Mouse (Mus musculus): Measurements from ENCODE around the gene Grip1. TPM values are rescaled to one million over a fixed set of nuclear protein-coding genes. Genes with fewer than 3 reads are reported as not detected.
A peak's percentile ranks its signal among the peaks of the same experiment; 100 is the strongest.

The Grip1 gene
- polyA plus RNA-seq, 1 experiment from 2014 or later, result 5.9 TPM

DNA sequence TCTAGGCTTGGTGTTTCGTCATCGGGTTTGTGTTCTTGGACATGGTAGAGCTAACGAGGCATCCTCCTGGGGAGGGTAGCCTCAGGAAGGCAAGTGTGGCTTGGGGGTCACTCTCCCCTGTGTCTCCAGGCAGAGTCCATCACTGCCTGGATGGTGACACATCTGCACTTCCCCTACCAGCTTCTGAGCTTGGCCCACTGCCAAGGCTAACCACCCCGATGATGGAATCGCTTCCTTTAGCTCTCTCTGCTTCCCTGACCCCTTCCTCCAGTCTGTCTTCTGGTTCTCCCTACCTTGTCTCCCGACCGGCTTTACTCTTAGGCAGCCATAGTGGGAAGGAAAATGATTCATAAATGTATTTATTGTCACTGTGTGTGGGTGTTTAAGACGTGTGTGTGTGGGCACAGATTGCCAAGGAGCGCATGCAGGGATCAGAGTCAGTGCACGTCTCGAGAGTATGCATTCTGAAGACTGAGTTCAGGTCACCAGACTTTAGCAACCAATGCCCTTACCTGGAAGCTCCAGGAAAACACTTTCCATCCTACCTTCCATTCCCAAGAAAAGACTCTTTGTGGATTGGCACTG, 415.5 kb downstream of the Grip1 start:
- WGBS, result 93% methylated on average over 11 of the region's 11 CpGs
- DNase-seq (ENCODE audit: low spot score), result no peak
- no peak for ATAC-seq (replicated peaks; ENCODE audit: insufficient number of reproducible peaks, low FRiP score, low TSS enrichment, low read depth)
- H3K4me1 ChIP-seq (ENCODE audit: control insufficient read depth, insufficient read depth, low read length), result no peaks in the 10 kb centered on the region
- no peak overlapping the region for H3K9ac ChIP-seq (replicated peaks; ENCODE audit: low read length)
- no peak overlapping the region for H3K27ac ChIP-seq (replicated peaks; ENCODE audit: low read depth, low read length)
- no peak overlapping the region for H3K4me2 ChIP-seq (ENCODE audit: low read depth, low read length)
- no peak overlapping the region for H3K4me3 ChIP-seq (ENCODE audit: low read depth, low read length)
- H3K36me3 ChIP-seq (replicated peaks; ENCODE audit: control insufficient read depth, insufficient read depth, low read depth, low read length), result no peaks in the 10 kb centered on the region
- H3K27me3 ChIP-seq (ENCODE audit: control insufficient read depth, insufficient read depth, low read length), result no peaks in the 10 kb centered on the region
- H3K9me3 ChIP-seq (replicated peaks; ENCODE audit: control insufficient read depth, low read length), result no peaks in the 10 kb centered on the region

DNA sequence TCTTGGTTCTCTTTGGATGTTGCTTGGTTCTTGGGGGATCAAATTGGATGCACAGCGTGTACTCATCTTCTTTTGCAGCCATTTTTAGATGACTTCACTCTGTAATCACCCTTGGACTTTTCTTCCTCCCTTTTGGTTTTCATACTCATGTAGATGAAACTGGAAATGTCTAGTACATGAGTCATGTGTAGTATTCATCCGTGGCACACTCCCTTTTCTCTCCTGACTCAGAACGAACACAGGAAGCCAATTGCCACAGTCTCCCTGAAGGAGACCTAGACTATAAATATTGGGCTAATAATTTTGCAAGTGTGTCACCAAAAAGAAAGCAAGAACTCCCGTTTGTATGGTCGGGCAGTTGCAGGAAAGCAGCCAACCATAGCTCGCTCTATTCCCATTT, 423.1 kb downstream of the Grip1 start:
- Histone ChIP-seq H3K36me3 (replicated peaks; ENCODE audit: control insufficient read depth, insufficient read depth, low read depth, low read length) (no peaks in the 10 kb centered on the region), H3K27ac (replicated peaks; ENCODE audit: low read depth, low read length) (no peak overlapping the region), H3K4me2 (ENCODE audit: low read depth, low read length) (no peak overlapping the region), H3K27me3 (ENCODE audit: control insufficient read depth, insufficient read depth, low read length) (no peaks in the 10 kb centered on the region), H3K9ac (replicated peaks; ENCODE audit: low read length) (no peak overlapping the region), H3K4me1 (ENCODE audit: control insufficient read depth, insufficient read depth, low read length) (no peaks in the 10 kb centered on the region), H3K9me3 (replicated peaks; ENCODE audit: control insufficient read depth, low read length) (no peaks in the 10 kb centered on the region), H3K4me3 (ENCODE audit: low read depth, low read length) (no peak overlapping the region)
- no peak for DNase-seq (ENCODE audit: low spot score)
- no peak for ATAC-seq (replicated peaks; ENCODE audit: insufficient number of reproducible peaks, low FRiP score, low TSS enrichment, low read depth)
- WGBS, result 88% methylated on average over 6 of the region's 6 CpGs

DNA sequence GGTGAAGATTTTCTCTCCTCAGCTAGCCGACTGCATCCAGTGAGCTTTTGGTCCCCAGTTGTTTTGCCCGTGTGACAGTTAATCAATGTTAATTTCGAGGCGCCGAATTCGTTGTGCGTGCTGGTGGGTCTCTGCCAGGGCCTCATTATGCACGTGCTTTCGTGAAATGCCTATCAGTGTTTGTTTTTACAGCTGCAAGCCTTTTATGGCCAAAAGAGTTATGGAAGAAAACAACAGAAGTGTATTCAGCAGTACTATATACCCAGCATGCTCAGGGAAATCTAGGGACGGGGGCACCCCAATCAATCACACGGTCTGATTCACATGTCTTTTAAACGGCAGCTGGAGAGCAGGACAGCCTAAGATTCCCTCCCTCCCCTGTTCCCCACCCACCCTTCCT, 424.7 kb downstream of the Grip1 start:
- Histone ChIP-seq H3K4me3 (ENCODE audit: low read depth, low read length) (no peak overlapping the region), H3K4me1 (ENCODE audit: control insufficient read depth, insufficient read depth, low read length) (no peaks in the 10 kb centered on the region), H3K36me3 (replicated peaks; ENCODE audit: control insufficient read depth, insufficient read depth, low read depth, low read length) (no peaks in the 10 kb centered on the region), H3K9me3 (replicated peaks; ENCODE audit: control insufficient read depth, low read length) (no peaks in the 10 kb centered on the region), H3K27ac (replicated peaks; ENCODE audit: low read depth, low read length) (no peak overlapping the region), H3K4me2 (ENCODE audit: low read depth, low read length) (no peak overlapping the region), H3K27me3 (ENCODE audit: control insufficient read depth, insufficient read depth, low read length) (no peaks in the 10 kb centered on the region), H3K9ac (replicated peaks; ENCODE audit: low read length) (no peak overlapping the region)
- WGBS, result 52% methylated on average over 12 of the region's 12 CpGs
- peak; percentile 23 for DNase-seq (ENCODE audit: low spot score)
- ATAC-seq (replicated peaks; ENCODE audit: insufficient number of reproducible peaks, low FRiP score, low TSS enrichment, low read depth), result 0 out of 2 replicates have a peak, but pooled peaks have one; percentile 44

DNA sequence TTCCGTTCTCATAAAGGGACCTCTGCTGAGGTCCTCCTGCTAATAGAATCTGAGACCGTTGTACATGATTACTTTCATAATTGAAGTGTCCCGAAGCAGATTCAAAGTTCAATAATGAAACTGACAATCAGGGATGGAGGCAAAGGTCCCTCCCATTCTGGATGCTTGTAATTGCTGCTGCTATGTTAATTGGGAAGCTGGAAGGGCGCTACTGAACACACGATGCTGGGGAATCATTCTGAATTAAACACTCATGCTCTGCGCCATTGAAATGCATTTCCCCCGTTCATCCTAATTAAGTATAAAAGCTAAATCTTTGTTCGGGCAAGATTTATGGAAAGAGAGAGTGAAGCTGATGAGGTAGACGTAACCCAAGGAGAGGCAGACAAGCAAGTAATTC, 431.0 kb downstream of the Grip1 start:
- Histone ChIP-seq H3K27me3 (ENCODE audit: control insufficient read depth, insufficient read depth, low read length) (no peaks in the 10 kb centered on the region), H3K4me1 (ENCODE audit: control insufficient read depth, insufficient read depth, low read length) (no peaks in the 10 kb centered on the region), H3K27ac (replicated peaks; ENCODE audit: low read depth, low read length) (no peak overlapping the region), H3K36me3 (replicated peaks; ENCODE audit: control insufficient read depth, insufficient read depth, low read depth, low read length) (no peaks in the 10 kb centered on the region), H3K4me2 (ENCODE audit: low read depth, low read length) (no peak overlapping the region), H3K9me3 (replicated peaks; ENCODE audit: control insufficient read depth, low read length) (no peaks in the 10 kb centered on the region), H3K4me3 (ENCODE audit: low read depth, low read length) (no peak overlapping the region), H3K9ac (replicated peaks; ENCODE audit: low read length) (no peak overlapping the region)
- 79% methylated on average over 9 of the region's 9 CpGs for WGBS
- no peak for DNase-seq (ENCODE audit: low spot score)
- no peak for ATAC-seq (replicated peaks; ENCODE audit: insufficient number of reproducible peaks, low FRiP score, low TSS enrichment, low read depth)

DNA sequence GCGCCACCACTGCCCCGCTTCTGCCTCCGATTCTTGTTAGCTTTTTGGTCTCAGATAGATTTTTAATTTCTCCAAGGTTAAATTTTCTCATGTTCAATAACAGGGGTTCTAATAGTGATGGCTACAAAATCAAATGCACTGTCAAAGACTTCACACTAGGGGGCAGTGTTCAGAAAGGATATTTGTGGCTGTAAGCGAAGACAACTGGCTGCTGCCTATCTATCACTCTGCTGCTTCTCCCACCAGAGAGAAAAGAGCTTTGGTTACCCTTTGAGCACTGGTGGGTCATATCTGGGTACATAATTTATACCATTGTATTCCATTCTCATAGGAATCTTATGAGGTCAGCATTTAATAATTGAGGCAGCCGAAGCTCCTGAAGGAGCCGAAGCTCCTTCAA, 431.9 kb downstream of the Grip1 start:
- Histone ChIP-seq H3K9me3 (replicated peaks; ENCODE audit: control insufficient read depth, low read length) (no peaks in the 10 kb centered on the region), H3K36me3 (replicated peaks; ENCODE audit: control insufficient read depth, insufficient read depth, low read depth, low read length) (no peaks in the 10 kb centered on the region), H3K4me2 (ENCODE audit: low read depth, low read length) (no peak overlapping the region), H3K4me3 (ENCODE audit: low read depth, low read length) (no peak overlapping the region), H3K4me1 (ENCODE audit: control insufficient read depth, insufficient read depth, low read length) (no peaks in the 10 kb centered on the region), H3K9ac (replicated peaks; ENCODE audit: low read length) (no peak overlapping the region), H3K27me3 (ENCODE audit: control insufficient read depth, insufficient read depth, low read length) (no peaks in the 10 kb centered on the region), H3K27ac (replicated peaks; ENCODE audit: low read depth, low read length) (no peak overlapping the region)
- WGBS, result 77% methylated on average over 6 of the region's 6 CpGs
- ATAC-seq (replicated peaks; ENCODE audit: insufficient number of reproducible peaks, low FRiP score, low TSS enrichment, low read depth) (no peak), DNase-seq (ENCODE audit: low spot score) (peak; percentile 40)

DNA sequence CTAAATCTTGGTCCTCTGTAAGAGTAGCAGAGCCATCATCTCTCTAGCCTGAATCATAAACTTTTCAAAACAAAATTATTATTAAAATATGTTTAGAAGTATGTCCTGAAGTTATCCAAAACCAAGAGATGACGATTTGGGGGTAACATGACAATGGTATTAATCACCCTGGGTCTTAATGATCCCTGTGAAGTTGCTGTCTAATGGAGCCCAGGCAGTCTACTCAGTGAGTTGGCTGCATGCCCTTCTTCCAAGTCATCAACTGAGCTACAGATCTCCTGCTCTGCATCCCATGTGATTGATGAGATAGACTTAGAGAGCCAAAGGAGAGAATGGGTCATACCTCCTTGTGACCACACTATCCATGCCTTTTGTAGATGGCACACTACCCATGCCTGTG, 433.1 kb downstream of the Grip1 start:
- H3K4me2 ChIP-seq (ENCODE audit: low read depth, low read length), result no peak overlapping the region
- ATAC-seq (replicated peaks; ENCODE audit: insufficient number of reproducible peaks, low FRiP score, low TSS enrichment, low read depth) (no peak), DNase-seq (ENCODE audit: low spot score) (no peak)
- no peak overlapping the region for H3K27ac ChIP-seq (replicated peaks; ENCODE audit: low read depth, low read length)
- WGBS, result 67% methylated on average over 1 of the region's 1 CpGs
- no peak overlapping the region for H3K9ac ChIP-seq (replicated peaks; ENCODE audit: low read length)
- no peaks in the 10 kb centered on the region for H3K4me1 ChIP-seq (ENCODE audit: control insufficient read depth, insufficient read depth, low read length)
- no peaks in the 10 kb centered on the region for H3K9me3 ChIP-seq (replicated peaks; ENCODE audit: control insufficient read depth, low read length)
- H3K4me3 ChIP-seq (ENCODE audit: low read depth, low read length), result no peak overlapping the region
- no peaks in the 10 kb centered on the region for H3K36me3 ChIP-seq (replicated peaks; ENCODE audit: control insufficient read depth, insufficient read depth, low read depth, low read length)
- no peaks in the 10 kb centered on the region for H3K27me3 ChIP-seq (ENCODE audit: control insufficient read depth, insufficient read depth, low read length)

DNA sequence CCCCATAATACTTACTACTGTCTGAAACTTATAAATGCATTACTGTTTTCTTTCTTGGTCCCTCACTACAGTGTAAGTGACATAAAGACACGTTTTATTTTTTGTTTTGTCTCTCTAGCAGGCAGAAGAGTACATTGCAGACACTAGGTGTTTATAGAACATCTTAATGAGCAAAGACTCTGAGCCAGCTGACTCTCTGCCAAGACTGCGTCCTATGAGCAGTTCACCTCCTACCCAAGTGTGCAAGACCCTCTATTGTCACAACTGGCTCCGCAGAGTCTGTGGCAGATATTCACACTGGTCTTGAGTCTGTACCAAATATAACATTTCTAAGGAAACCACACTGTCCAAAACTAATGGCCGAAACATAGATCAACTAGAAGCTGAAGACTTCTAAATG, 449.1 kb downstream of the Grip1 start:
- H3K36me3 ChIP-seq (replicated peaks; ENCODE audit: control insufficient read depth, insufficient read depth, low read depth, low read length), result no peaks in the 10 kb centered on the region
- no peaks in the 10 kb centered on the region for H3K27me3 ChIP-seq (ENCODE audit: control insufficient read depth, insufficient read depth, low read length)
- ATAC-seq (replicated peaks; ENCODE audit: insufficient number of reproducible peaks, low FRiP score, low TSS enrichment, low read depth) (no peak), DNase-seq (ENCODE audit: low spot score) (no peak)
- H3K4me1 ChIP-seq (ENCODE audit: control insufficient read depth, insufficient read depth, low read length), result no peaks in the 10 kb centered on the region
- H3K4me2 ChIP-seq (ENCODE audit: low read depth, low read length), result no peak overlapping the region
- 81% methylated on average over 4 of the region's 4 CpGs for WGBS
- no peak overlapping the region for H3K27ac ChIP-seq (replicated peaks; ENCODE audit: low read depth, low read length)
- H3K9ac ChIP-seq (replicated peaks; ENCODE audit: low read length), result no peak overlapping the region
- no peak overlapping the region for H3K4me3 ChIP-seq (ENCODE audit: low read depth, low read length)
- H3K9me3 ChIP-seq (replicated peaks; ENCODE audit: control insufficient read depth, low read length), result no peaks in the 10 kb centered on the region

DNA sequence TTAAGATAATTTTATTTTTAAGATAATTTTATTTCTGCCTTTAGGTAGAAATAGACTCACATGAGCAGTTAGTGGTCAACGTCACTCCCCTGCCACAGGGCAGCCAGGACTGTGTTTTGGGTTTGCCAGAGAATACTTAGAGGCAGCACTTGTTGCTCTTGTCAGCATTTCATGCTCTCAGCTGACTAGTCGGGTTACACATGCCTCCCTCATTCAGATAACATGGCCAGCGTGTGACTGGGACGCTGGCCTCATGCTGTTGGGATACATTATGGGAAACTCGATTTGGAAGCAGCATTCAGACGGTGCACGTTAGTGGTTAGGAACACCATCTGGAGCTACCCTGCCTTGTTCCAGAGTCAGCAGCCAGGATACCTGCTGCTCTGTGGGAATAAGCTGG, 453.2 kb downstream of the Grip1 start:
- Histone ChIP-seq H3K36me3 (replicated peaks; ENCODE audit: control insufficient read depth, insufficient read depth, low read depth, low read length) (no peaks in the 10 kb centered on the region), H3K27me3 (ENCODE audit: control insufficient read depth, insufficient read depth, low read length) (no peaks in the 10 kb centered on the region), H3K4me1 (ENCODE audit: control insufficient read depth, insufficient read depth, low read length) (no peaks in the 10 kb centered on the region), H3K4me3 (ENCODE audit: low read depth, low read length) (no peak overlapping the region), H3K27ac (replicated peaks; ENCODE audit: low read depth, low read length) (no peak overlapping the region), H3K4me2 (ENCODE audit: low read depth, low read length) (no peak overlapping the region), H3K9ac (replicated peaks; ENCODE audit: low read length) (no peak overlapping the region), H3K9me3 (replicated peaks; ENCODE audit: control insufficient read depth, low read length) (no peaks in the 10 kb centered on the region)
- DNase-seq (ENCODE audit: low spot score) (no peak), ATAC-seq (replicated peaks; ENCODE audit: insufficient number of reproducible peaks, low FRiP score, low TSS enrichment, low read depth) (no peak)
- WGBS, result 80% methylated on average over 7 of the region's 7 CpGs
